Mouse (Mus musculus) kidney, postnatal 14 days (tissue): ENCODE results near the gene Amer1.

ENCODE experiments used
- DNase-seq: peaks from one replicate; pipeline ENCODE4 v3.0.0; 2022; ENCODE audit warnings: mixed read lengths

Amer1 gene

DNA sequence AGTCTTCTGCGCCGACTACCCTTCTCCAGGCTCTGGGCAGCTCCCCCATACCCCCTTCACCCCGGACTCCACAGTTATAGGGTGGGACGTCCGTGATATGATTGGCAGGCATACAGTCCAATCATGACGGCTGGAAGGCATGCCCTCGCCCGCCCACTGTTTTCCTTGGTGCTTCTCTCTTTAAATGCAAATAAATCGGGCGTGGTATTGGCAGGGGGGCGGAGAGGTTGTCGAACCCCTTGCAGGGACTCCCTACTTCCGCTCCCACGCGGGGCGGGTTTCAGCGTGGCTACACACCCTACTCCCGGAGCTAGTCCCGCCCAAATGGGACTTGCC, at the start of gene Amer1:
Gene Amer1, minus strand, starts transcription at position 97 of the 336 bp plus-strand sequence.
- peak; percentile 93 for DNase-seq

DNA sequence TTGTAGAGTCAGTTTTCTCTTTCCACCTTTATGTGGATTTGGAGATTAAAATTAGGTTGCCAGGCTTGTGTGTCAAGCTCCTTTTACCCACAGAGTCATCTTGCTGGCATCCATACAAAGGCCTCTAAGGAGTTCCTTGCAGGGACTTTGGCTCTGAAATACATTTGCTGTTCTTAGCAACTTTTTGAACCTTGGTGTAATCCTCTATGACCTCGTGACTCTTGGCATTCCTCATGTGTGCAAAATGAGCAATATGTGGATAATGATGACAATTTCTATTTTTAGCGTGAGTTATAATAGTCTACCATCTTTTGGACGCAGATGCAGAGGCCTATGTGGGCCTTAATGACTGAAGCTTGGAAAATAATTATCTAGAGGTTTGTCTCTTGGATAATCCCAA, 12.5 kb upstream of the Amer1 start:
- no peak for DNase-seq

DNA sequence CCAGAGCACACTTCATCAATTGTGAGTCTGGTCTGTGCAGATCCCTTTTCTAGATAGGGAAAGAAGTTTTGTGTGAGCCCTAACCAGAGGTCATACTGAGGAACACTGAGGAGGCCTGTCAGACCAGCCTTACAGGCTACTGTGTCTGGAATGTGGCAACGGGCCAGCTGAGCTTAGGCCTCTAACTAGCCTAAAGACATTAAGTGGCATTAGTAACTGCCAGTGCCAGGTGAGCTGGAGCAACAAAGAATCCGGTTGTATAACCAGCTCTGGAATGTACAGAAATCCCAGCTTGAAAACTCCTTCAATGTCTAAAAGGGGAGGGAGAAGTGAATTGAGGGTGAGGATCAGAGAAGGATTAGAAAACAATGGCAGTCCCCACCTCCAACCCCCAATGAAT, 1.2 kb upstream of the Amer1 start:
- DNase-seq = peak; percentile 79

DNA sequence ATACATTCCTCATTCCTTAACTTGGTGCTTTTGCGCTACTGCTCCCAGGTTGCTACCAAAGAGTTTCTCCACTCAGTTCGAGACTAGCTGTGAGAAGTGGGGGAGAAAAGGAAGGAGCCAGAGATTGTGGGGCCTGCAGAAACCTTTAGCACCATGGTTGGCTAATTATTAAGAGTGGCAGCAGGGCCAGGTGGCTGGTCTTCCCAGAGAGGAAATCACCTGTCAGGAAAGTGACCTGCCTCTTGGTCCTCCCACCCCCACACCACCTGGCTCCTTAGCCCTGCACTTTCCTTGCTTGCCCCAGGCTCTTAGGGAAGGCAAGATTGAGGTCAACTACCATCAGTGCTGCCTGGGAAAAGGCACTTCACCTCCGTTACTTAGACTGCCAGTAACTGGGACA, 469 bp upstream of the Amer1 start:
- no peak for DNase-seq

DNA sequence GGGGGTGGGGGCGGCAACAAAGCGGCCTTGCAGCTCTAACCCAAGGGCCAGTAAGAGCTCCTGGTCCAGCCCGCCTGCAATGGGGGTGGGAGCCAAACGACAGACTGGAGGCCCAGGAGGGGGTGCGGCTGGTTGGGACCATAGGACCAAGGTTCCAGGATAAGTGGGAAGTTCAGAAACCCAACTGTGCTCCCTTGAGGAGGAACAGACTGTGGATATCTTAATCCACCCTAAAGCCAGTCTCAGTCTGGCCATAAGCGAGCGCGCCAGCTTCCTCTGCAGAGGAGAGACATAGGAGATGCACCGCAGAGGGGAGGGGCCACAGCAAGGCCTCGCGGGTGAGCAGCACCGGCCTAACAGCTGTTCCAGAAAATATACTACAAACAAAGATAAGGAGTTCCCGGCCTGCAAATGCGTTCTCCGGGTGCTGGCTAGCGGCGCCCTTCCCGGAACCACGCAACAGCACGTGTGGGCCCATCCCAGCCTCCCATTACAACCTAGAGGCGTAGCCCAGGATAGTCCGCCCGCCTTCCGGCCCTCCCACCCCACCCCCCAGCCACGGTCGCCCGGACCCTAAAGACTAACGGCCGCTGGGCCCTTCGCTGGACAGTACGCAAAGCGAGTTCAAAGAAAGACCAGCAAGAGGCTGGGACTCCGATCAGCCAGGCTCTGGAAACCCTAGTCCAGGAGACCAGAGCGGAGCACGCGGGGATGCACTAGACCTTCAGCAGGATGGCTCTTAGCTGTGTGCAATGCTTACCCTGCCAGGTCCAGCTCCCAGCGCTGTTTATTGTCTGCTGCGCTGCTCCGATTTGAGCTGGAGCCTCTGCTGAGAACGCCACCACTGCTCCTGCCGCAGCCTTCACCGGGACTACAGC, 535 bp downstream of the Amer1 start:
- DNase-seq = peak; percentile 41

DNA sequence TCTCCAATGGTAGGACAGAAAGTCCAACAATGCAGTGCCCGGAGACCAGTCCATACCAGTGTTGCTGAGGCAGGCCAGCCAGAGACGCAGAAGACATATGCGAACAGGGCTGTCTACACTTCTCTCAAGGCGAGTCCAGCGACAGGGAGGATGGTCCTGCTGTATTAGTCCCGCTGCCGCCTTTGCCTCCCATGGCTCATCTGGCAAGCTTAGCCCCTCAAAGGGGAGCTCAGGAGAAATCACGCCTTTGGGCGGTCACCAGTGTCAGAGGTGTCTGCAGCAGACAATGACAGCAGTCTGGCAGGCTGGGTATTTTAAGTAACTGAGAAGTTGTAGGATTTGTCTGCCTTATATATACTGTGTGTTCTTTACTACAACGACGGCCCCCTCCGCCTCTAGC, 1.3 kb downstream of the Amer1 start:
- no peak for DNase-seq

DNA sequence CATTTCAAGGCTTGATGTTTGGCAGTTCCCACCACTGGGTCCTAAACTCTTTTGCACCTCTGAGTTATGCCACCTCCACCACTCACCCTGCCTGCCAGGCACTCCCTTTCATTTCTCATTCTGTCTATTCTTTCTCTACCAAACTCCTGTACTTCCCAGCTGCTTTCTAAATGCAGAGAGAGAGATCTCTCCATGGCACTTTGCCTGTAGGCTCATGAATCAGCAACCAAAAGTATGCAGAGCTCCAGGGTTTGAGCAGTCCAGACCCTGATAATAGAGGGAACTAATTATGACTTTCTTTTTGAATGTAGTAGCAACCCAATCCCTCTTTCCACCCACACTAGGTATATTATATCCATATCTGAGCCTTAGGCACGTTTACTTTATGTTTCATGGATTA, 2.4 kb downstream of the Amer1 start:
- DNase-seq = no peak

DNA sequence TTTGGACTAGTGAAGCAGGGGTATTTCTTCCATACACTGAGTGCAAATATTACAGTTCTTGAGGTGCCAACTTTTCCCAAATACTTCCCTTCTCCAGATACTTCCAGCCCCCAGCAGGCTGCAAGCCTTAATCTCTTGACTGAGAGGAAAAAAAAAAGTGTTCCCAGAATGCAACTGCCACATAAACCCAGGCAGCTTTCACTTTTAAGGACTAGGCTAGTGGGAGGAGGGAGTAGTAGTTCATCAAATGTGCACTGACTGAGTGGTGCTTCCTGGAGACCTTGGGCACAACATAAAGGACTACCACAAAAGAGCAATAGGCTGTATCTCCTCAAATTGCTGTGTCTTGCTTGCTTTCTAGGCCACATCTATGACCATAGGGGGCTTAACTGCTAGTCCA, 3.4 kb downstream of the Amer1 start:
- no peak for DNase-seq

DNA sequence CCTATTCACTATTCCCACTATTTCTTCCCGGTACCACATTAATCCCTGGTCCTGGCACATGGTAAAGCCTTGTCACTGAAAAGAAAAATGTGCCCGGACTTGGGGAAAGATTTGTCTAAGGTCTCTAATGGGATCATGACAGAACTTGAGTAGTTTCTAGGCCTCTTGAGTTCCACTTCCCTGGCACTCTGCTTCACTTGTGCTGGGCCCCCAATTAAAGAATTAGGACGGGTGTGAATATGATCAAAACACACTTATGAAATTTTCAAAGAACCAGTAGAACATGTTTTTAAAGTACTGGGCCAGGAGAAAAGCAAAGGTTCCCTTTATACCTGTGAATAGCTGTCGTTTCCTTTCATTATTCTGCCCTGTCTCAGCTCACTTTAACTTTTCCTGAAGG, 6.2 kb downstream of the Amer1 start:
- no peak for DNase-seq

DNA sequence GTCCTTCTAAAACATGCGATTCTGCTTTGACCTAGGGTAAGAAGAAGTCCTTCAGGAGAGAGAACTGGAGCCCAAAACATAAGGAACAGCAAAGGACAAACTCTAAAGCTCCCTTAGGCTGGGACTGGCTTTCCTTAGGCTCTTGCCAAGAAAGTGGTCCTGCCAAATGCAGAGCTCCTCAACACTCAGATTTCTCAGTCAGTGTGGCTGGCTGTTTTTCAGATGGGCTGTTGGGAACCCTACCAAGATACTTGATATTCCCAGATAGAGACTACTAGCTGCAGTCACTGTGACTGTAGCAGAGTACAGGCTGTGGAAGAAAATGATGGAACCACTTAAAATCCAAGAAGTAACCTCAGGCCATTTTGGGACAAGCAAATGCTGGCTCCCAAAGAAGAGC, 7.4 kb downstream of the Amer1 start:
- no peak for DNase-seq

DNA sequence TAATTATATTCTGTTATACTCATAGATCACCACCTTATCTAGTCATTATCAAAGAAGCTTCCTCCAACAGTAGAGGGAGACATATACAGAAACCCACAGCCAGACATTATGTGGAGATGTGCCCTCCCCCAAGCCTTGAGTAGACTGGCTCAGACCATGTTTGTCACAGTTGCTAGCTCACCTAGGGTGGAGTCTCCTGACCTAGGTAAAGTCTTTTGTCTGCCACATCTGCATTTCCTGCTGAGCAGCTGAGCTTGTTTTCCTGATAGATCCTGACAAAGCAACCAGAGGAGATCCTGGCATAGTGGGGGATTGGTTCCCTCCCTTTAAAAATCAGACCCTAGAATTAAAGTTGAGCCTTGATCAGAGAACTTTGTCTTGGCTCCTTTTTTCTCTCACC, 71.6 kb downstream of the Amer1 start:
- DNase-seq = no peak
